Mouse (Mus musculus) heart, embryonic 16.5 days (tissue): ENCODE data around the gene Gm44503. TPM values are rescaled to one million over a fixed set of nuclear protein-coding genes. Genes with fewer than 3 reads are reported as not detected.

Source experiments
- ATAC-seq: fragments of 200-750 bp; cut with Nextera tagmentation; replicated peaks from 2 replicates; pipeline ENCODE4 v1.8.0; 2017; ENCODE audit warnings: moderate number of reproducible peaks; ENCODE audit not compliant: insufficient read depth, low FRiP score; ENCODE audit errors: extremely low read depth
- H3K27ac ChIP-seq: fragments of 300-500 bp; sonication (generic); 2 replicates; pipeline ENCODE4 v1.5.1; 2014; ENCODE audit warnings: mild to moderate bottlenecking, low read length, control low read depth, moderate library complexity
- H3K27me3 ChIP-seq: fragments of 300-500 bp; sonication (generic); 2 replicates; pipeline ENCODE4 v1.6.1; 2014; ENCODE audit warnings: low read length, mixed read lengths; ENCODE audit not compliant: control insufficient read depth, insufficient read depth
- H3K36me3 ChIP-seq: fragments of 300-500 bp; sonication (generic); 2 replicates; pipeline ENCODE4 v1.6.1; 2014; ENCODE audit not compliant: control insufficient read depth, insufficient read depth
- H3K4me1 ChIP-seq: fragments of 300-500 bp; sonication (generic); 2 replicates; pipeline ENCODE4 v1.6.1; 2014; ENCODE audit warnings: low read length, mixed read lengths; ENCODE audit not compliant: control insufficient read depth, insufficient read depth
- H3K4me2 ChIP-seq: fragments of 300-500 bp; sonication (generic); 2 replicates; pipeline ENCODE4 v1.6.1; 2014; ENCODE audit warnings: low read depth, mild to moderate bottlenecking, control low read depth, low read length
- H3K4me3 ChIP-seq: fragments of 300-500 bp; sonication (generic); 2 replicates; pipeline ENCODE4 v1.5.1; 2014; ENCODE audit warnings: mild to moderate bottlenecking, control low read depth, low read length
- H3K9ac ChIP-seq: fragments of 300-500 bp; sonication (generic); 2 replicates; pipeline ENCODE4 v1.6.1; 2014; ENCODE audit warnings: low read length, control low read depth
- H3K9me3 ChIP-seq: fragments of 300-500 bp; sonication (generic); replicated peaks from 2 replicates; pipeline ENCODE4 v1.6.1; 2016; ENCODE audit warnings: low read length; ENCODE audit not compliant: control insufficient read depth
- WGBS: fragments of 180-500 bp; shearing (Covaris S2); extraction: QIAGEN DNeasy Blood & Tissue Kit; methylation state at CpG from one replicate; pipeline ENCODE4 v1.1.7; 2014; 5-methylcytosine and 5-hydroxymethylcytosine counted together
- polyA plus RNA-seq: library from polyadenylated mRNA; unstranded; fragments of >200 nt; fragmentation: Nextera tagmentation; extraction: Ambion mirVana; gene quantifications from 2 replicates; pipeline ENCODE4 v1.2.1, GENCODE M21; 2015

The Gm44503 gene
- polyA plus RNA-seq, 1 experiment from 2014 or later: not detected

DNA sequence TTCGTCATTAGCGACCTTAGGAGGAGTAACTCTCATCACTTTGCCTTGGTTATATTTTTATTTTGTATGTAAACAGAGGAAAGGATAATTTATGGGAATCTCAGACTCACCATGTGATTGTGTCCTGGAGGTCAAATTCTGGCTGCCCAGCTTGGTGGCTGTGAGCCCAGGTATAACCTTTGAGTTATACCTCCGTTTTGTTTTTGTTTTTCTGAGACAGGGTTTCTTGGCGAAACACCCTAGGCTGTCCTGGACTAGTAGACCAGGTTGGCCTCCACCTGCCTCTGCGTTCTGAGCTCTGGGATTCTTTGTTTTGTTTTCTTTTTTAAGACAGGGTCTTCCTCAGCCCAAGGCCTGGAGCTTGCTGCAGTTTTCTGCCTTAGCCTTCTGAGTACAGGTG, 30.1 kb downstream of the Gm44503 start:
- WGBS: 77% methylated on average over 5 of the region's 5 CpGs
- H3K4me1 ChIP-seq: peaks cover 9% of the 10 kb centered on the region
- no peak for ATAC-seq
- no peak overlapping the region for H3K9ac ChIP-seq
- H3K4me3 ChIP-seq: no peak overlapping the region
- H3K9me3 ChIP-seq: no peaks in the 10 kb centered on the region
- no peaks in the 10 kb centered on the region for H3K27me3 ChIP-seq
- H3K27ac ChIP-seq: no peak overlapping the region
- H3K4me2 ChIP-seq: no peak overlapping the region
- no peaks in the 10 kb centered on the region for H3K36me3 ChIP-seq

DNA sequence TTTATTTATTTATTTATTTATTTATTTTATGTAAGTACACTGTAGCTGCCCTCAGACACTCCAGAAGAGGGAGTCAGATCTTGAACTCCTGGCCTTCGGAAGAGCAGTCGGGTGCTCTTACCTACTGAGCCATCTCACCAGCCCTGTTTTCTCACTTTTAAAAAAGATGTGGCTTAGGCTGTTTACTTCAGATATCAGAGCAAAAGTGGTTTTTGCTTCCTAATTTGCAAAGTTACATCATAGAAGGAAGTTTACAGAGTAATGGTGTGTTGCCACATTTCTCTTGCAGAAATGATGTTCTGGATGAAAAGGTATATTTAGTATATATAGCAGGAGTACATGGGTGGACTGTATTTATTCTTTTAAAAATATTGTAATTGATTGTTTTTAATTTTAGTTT, 32.8 kb downstream of the Gm44503 start:
- Histone ChIP-seq H3K27me3 (no peaks in the 10 kb centered on the region), H3K27ac (no peak overlapping the region), H3K4me3 (no peak overlapping the region), H3K4me2 (no peak overlapping the region), H3K36me3 (no peaks in the 10 kb centered on the region), H3K9ac (no peak overlapping the region), H3K9me3 (no peaks in the 10 kb centered on the region), H3K4me1 (peaks cover 3% of the 10 kb centered on the region)
- 92% methylated on average over 2 of the region's 2 CpGs for WGBS
- ATAC-seq: no peak

DNA sequence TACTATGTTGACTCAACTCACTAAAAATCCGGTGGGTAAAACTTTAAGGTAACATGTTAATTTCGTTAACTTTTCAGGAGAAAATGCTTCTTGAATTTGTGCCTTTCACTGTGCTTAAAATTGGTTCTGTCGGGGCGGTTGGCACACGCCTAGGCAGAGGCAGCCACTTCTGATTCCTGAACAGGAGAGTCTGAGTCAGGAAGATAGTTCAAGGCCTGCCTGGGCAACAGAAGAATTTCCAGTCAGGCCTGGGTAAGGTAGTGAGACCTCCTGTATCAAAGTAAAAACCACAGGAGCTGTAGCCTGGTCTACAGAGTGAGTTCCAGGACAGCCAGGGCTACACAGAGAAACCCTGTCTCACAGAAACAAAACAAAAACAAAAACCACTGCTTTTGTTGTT, 33.9 kb downstream of the Gm44503 start:
- no peaks in the 10 kb centered on the region for H3K27me3 ChIP-seq
- H3K4me1 ChIP-seq: peaks cover 3% of the 10 kb centered on the region
- ATAC-seq: no peak
- H3K9ac ChIP-seq: no peak overlapping the region
- no peak overlapping the region for H3K4me3 ChIP-seq
- no peak overlapping the region for H3K27ac ChIP-seq
- H3K36me3 ChIP-seq: no peaks in the 10 kb centered on the region
- WGBS: 85% methylated on average over 5 of the region's 5 CpGs
- H3K9me3 ChIP-seq: no peaks in the 10 kb centered on the region
- H3K4me2 ChIP-seq: no peak overlapping the region

DNA sequence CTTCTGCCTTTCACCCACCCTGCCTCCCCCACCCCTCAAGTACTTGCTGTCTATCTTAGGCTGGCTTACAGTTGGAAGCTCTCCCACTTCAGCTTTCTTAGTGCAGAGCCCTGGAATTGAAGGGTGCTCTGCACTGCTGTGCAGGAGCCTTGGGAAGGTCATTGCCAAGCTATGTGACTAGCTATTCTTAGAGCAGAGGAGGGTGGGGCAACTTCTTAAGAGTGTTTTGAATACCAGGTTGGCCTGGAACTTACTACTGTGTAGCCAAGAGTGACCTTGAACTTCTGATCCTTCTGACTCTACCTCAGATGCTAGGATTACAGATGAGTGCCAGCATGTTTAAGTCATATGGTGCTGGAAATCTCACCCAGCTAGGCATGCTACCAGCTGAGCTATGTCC, 37.5 kb downstream of the Gm44503 start:
- Histone ChIP-seq H3K4me2 (no peak overlapping the region), H3K4me3 (no peak overlapping the region), H3K9me3 (no peaks in the 10 kb centered on the region), H3K4me1 (peaks cover 3% of the 10 kb centered on the region), H3K27me3 (no peaks in the 10 kb centered on the region), H3K36me3 (0 out of 2 replicates have a peak, but pooled peaks cover 4% of the 10 kb centered on the region), H3K9ac (no peak overlapping the region), H3K27ac (no peak overlapping the region)
- no peak for ATAC-seq

DNA sequence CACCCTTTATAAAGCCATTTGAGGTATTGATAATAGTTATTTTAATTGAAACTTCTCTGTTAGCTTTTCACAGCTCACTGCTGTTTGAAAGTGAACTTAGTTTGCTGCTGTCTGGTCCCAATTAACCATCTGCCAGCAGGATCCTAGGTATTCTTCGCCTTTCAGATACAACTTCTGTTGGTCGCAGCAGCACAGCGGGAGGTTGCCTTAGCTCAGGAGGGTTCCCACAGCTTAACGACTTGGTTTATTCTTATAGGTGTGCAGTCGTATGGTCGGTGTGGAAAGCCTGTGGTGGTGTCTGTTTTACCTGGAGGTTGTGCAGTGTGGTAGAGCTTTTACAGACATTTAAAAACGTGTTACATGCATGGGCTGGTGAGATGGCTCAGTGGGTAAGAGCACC, 38.2 kb downstream of the Gm44503 start:
- Histone ChIP-seq H3K4me1 (peaks cover 3% of the 10 kb centered on the region), H3K27ac (no peak overlapping the region), H3K27me3 (no peaks in the 10 kb centered on the region), H3K4me3 (no peak overlapping the region), H3K36me3 (peaks cover 4% of the 10 kb centered on the region; the same call in 1 of the 2 replicates), H3K9ac (no peak overlapping the region), H3K4me2 (no peak overlapping the region), H3K9me3 (no peaks in the 10 kb centered on the region)
- no peak for ATAC-seq
- 65% methylated on average over 7 of the region's 7 CpGs for WGBS

DNA sequence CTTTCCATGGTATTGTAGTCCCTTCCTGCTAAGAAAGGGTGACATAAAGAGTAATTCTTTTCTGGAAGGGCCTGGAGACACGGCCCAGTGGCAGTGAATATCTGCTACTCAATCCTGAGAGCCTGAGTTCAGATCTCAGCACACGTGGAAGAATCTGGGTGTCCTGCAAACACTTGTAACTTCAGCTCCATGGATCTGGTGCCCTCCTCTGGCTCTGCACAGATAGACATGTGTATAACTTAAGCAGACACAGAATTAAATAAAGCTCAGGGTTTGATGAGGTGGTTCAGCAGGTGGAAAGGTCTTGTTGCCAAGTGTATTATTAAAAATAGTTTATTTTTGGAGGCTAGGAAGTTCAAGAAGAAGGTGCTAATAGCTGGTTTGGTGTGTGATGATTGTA, 41.8 kb downstream of the Gm44503 start:
- Histone ChIP-seq H3K27ac (no peak overlapping the region), H3K27me3 (no peaks in the 10 kb centered on the region), H3K9me3 (no peaks in the 10 kb centered on the region), H3K4me3 (no peak overlapping the region), H3K4me1 (peaks cover 3% of the 10 kb centered on the region), H3K4me2 (no peak overlapping the region), H3K36me3 (peaks cover 9% of the 10 kb centered on the region; the same call in 1 of the 2 replicates), H3K9ac (no peak overlapping the region)
- WGBS: 66% methylated on average over 2 of the region's 2 CpGs
- no peak for ATAC-seq

DNA sequence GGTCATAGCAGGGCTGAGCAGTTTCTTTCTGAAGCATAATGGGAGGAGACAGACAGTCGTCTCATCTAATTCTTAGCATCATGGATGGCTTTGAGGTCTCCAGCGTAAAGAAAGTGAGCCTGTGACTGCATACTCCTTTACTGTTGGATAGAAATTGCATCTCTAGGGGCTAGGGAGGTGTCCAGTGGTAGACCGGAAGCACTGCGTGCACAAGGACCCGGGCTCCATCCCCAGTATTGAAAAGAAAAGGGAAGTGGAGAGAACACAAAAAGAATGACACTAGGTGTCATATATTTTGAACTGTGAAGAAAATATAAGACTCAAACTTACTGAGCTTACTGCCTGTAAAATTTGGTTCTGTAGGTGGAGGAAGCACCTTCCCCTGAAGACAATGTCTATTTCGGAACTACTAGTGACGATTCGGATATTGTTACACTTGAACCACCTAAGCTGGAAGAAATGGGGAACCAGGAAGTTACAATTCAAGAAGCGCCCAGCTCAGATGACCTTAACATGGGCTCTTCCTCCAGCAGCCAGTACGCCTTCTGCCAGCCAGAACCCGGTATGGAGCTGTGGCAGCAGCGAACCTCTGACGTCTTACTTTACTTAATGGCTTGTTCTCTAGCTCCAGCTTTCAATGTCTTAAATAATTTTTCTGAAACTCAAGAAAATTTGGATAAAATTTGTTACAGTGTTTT, 42.8 kb downstream of the Gm44503 start:
- Histone ChIP-seq H3K9me3 (no peaks in the 10 kb centered on the region), H3K4me1 (no peaks in the 10 kb centered on the region), H3K27me3 (no peaks in the 10 kb centered on the region), H3K4me3 (no peak overlapping the region), H3K27ac (no peak overlapping the region), H3K36me3 (peaks cover 17% of the 10 kb centered on the region), H3K4me2 (no peak overlapping the region), H3K9ac (no peak overlapping the region)
- WGBS: 82% methylated on average over 13 of the region's 13 CpGs
- ATAC-seq: no peak

DNA sequence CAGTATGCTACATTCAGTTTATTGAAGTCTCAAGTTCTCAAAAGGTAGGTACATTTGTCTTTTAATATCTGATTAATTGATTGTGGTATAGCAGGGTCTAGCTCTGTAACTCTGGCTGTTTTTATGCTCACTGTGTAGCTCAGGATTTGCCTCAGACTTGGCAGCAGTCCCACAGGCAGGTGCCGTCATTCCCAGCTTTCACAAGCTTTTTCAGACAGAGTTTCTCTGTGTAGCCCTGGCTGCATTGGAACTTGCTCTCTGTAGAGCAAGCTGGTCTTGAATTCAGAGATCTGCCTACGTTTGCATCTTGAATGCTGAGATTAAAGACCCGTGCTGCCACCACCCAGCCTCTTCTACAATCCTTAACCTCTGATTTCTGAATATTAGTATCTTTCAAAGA, 43.5 kb downstream of the Gm44503 start:
- Histone ChIP-seq H3K27ac (no peak overlapping the region), H3K4me2 (no peak overlapping the region), H3K4me3 (no peak overlapping the region), H3K36me3 (peaks cover 17% of the 10 kb centered on the region), H3K27me3 (no peaks in the 10 kb centered on the region), H3K9ac (no peak overlapping the region), H3K4me1 (no peaks in the 10 kb centered on the region), H3K9me3 (no peaks in the 10 kb centered on the region)
- no peak for ATAC-seq
- WGBS: 65% methylated on average over 3 of the region's 3 CpGs

DNA sequence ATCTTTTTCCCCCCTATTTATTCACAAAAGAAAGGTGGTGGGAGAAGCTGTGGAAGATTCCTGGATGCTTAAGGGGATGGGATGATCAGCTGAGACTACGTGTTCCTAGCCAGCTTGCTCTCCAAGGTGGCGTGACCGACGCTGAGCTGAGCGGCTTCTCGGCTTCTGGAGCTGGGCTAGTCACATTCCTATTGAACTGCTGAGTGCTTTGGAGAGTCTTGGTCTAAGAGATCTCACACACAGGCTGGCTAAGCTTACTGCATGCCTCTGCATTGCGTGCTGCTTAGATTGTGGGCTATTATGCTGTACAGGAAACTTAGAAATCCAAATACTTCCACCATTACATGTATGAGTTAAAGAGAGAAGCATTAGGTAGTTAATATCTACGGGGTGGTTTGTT, 45.4 kb downstream of the Gm44503 start:
- Histone ChIP-seq H3K27ac (no peak overlapping the region), H3K4me3 (no peak overlapping the region), H3K9ac (no peak overlapping the region), H3K9me3 (no peaks in the 10 kb centered on the region), H3K27me3 (no peaks in the 10 kb centered on the region), H3K36me3 (peaks cover 17% of the 10 kb centered on the region), H3K4me2 (no peak overlapping the region), H3K4me1 (no peaks in the 10 kb centered on the region)
- 78% methylated on average over 8 of the region's 8 CpGs for WGBS
- ATAC-seq: no peak
